Mouse (Mus musculus): Measurements from ENCODE around the gene Jakmip3. TPM values are rescaled to one million over a fixed set of nuclear protein-coding genes. Genes with fewer than 3 reads are reported as not detected.

Jakmip3 gene
- polyA plus RNA-seq, 1 experiment from 2014 or later = 1.2 TPM

DNA sequence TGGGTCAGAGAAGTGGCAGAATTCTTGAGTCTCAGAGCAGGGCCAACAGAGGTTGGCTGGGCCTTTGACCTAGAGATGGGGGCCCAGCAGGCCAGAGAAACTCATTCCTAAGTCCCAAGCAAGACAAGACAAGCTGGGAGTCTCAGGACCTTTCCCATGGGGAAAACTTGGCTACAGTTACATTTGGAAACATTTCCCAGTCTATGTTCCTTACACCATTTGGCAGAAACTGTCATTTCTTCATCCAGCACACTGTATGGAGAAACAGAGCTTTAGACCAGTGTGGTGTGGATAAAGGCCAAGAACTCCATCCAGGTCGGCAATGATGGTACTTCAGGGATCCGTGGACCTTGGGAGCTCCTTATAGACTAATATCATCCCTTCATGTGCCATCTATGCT, 71.1 kb downstream of the Jakmip3 start:
- Histone ChIP-seq H3K27me3 (no peaks in the 10 kb centered on the region), H3K9ac (replicated peaks) (no peak overlapping the region), H3K36me3 (no peaks in the 10 kb centered on the region), H3K4me1 (replicated peaks) (no peaks in the 10 kb centered on the region), H3K9me3 (no peaks in the 10 kb centered on the region), H3K4me2 (replicated peaks) (no peak overlapping the region), H3K27ac (no peak overlapping the region), H3K4me3 (replicated peaks) (no peak overlapping the region)
- no peak for ATAC-seq
- WGBS = 88% methylated on average over 2 of the region's 2 CpGs

- no peak for ATAC-seq
- WGBS = 79% methylated on average over 6 of the region's 6 CpGs
- Histone ChIP-seq H3K4me2 (replicated peaks) (no peak overlapping the region), H3K4me1 (replicated peaks) (peaks cover 8% of the 10 kb centered on the region; the same call in 1 of the 2 replicates), H3K27ac (no peak overlapping the region), H3K27me3 (no peaks in the 10 kb centered on the region), H3K4me3 (replicated peaks) (no peak overlapping the region), H3K36me3 (no peaks in the 10 kb centered on the region), H3K9me3 (no peaks in the 10 kb centered on the region), H3K9ac (replicated peaks) (no peak overlapping the region)
These were observed 72.3 kb downstream of the Jakmip3 start for GRCm38 (mm10) chr7:139012767-139013369.

GRCm38 (mm10) chr7:139015143-139015542, 74.6 kb downstream of the Jakmip3 start:
- ATAC-seq = no peak
- Histone ChIP-seq H3K4me1 (replicated peaks) (peaks cover 8% of the 10 kb centered on the region; the same call in 1 of the 2 replicates), H3K4me2 (replicated peaks) (no peak overlapping the region), H3K27me3 (no peaks in the 10 kb centered on the region), H3K36me3 (no peaks in the 10 kb centered on the region), H3K9ac (replicated peaks) (no peak overlapping the region), H3K27ac (no peak overlapping the region), H3K9me3 (no peaks in the 10 kb centered on the region), H3K4me3 (replicated peaks) (no peak overlapping the region)
- WGBS = 83% methylated on average over 6 of the region's 6 CpGs

GRCm38 (mm10) chr7:139016288-139016687, 75.8 kb downstream of the Jakmip3 start:
- no peak overlapping the region for H3K9ac ChIP-seq (replicated peaks)
- peaks cover 13% of the 10 kb centered on the region for H3K4me1 ChIP-seq (replicated peaks)
- 45% methylated on average over 11 of the region's 11 CpGs for WGBS
- H3K27ac ChIP-seq = no peak overlapping the region
- no peak for ATAC-seq
- no peaks in the 10 kb centered on the region for H3K27me3 ChIP-seq
- H3K4me2 ChIP-seq (replicated peaks) = no peak overlapping the region
- no peak overlapping the region for H3K4me3 ChIP-seq (replicated peaks)
- no peaks in the 10 kb centered on the region for H3K9me3 ChIP-seq
- H3K36me3 ChIP-seq = no peaks in the 10 kb centered on the region

GRCm38 (mm10) chr7:139017249-139017903, 76.8 kb downstream of the Jakmip3 start:
- peaks cover 13% of the 10 kb centered on the region for H3K4me1 ChIP-seq (replicated peaks)
- no peak overlapping the region for H3K9ac ChIP-seq (replicated peaks)
- no peak overlapping the region for H3K4me2 ChIP-seq (replicated peaks)
- no peak overlapping the region for H3K4me3 ChIP-seq (replicated peaks)
- H3K27me3 ChIP-seq = no peaks in the 10 kb centered on the region
- no peak overlapping the region for H3K27ac ChIP-seq
- 61% methylated on average over 15 of the region's 15 CpGs for WGBS
- H3K36me3 ChIP-seq = no peaks in the 10 kb centered on the region
- peak; percentile 34; the same call in 1 of the 2 replicates for ATAC-seq
- no peaks in the 10 kb centered on the region for H3K9me3 ChIP-seq

GRCm38 (mm10) chr7:139020884-139021283, 80.4 kb downstream of the Jakmip3 start:
- no peaks in the 10 kb centered on the region for H3K36me3 ChIP-seq
- WGBS = 12% methylated on average over 18 of the region's 20 CpGs
- peaks cover 13% of the 10 kb centered on the region for H3K4me1 ChIP-seq (replicated peaks)
- no peak for ATAC-seq
- H3K9ac ChIP-seq (replicated peaks) = no peak overlapping the region
- H3K9me3 ChIP-seq = no peaks in the 10 kb centered on the region
- H3K4me3 ChIP-seq (replicated peaks) = no peak overlapping the region
- H3K4me2 ChIP-seq (replicated peaks) = peak overlapping the region; percentile 27
- H3K27ac ChIP-seq = no peak overlapping the region
- no peaks in the 10 kb centered on the region for H3K27me3 ChIP-seq

DNA sequence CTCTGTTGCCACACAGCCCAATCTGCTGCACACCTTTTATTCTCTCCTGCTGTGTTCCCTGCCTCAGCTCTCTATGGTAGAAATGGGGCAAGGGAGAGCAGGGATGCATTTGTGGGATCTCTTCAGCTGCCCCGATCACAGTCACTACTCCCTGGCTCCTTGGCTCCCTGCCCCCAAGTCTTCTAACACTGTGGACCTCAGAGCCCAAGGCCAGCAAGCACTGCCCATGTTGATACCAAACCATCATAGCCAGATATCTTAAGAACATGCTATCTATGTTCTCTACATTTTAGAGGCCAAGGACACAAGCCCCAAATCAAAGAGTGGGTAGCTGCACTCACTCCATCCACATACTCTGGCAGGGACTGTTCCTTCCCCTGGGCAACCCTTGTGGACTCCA, 80.8 kb downstream of the Jakmip3 start:
- Histone ChIP-seq H3K4me2 (replicated peaks) (peak overlapping the region; percentile 27; the same call in 1 of the 2 replicates), H3K4me1 (replicated peaks) (peaks cover 13% of the 10 kb centered on the region), H3K9me3 (no peaks in the 10 kb centered on the region), H3K36me3 (no peaks in the 10 kb centered on the region), H3K4me3 (replicated peaks) (no peak overlapping the region), H3K27me3 (no peaks in the 10 kb centered on the region), H3K27ac (no peak overlapping the region), H3K9ac (replicated peaks) (no peak overlapping the region)
- WGBS = 72% methylated on average over 1 of the region's 1 CpGs
- no peak for ATAC-seq

GRCm38 (mm10) chr7:139027136-139027535, 86.6 kb downstream of the Jakmip3 start:
- no peak overlapping the region for H3K4me3 ChIP-seq (replicated peaks)
- no peak overlapping the region for H3K27ac ChIP-seq
- no peak overlapping the region for H3K4me2 ChIP-seq (replicated peaks)
- no peaks in the 10 kb centered on the region for H3K4me1 ChIP-seq (replicated peaks)
- WGBS = 67% methylated on average over 5 of the region's 5 CpGs
- no peak overlapping the region for H3K9ac ChIP-seq (replicated peaks)
- H3K36me3 ChIP-seq = no peaks in the 10 kb centered on the region
- H3K9me3 ChIP-seq = no peaks in the 10 kb centered on the region
- ATAC-seq = no peak
- no peaks in the 10 kb centered on the region for H3K27me3 ChIP-seq

DNA sequence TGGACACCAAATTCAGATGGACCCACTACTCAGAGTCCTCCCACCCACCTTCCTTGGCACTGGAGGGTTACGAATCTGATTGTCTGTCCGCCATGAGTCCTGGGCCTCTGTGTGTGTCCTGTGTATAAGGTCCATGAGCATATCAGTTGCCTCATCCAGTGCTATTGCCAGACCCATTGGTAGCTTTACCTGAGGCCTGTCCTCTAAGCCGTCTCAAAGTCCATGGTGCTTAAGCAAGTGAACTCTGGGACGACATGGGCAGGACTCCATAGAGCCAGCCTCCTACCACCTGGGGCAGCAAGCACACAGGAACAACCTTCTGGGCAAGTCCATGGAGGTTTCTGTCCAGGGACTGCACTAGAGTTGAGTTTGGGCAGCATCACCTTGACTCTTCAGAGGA, 90.7 kb downstream of the Jakmip3 start:
- no peak for ATAC-seq
- WGBS = 95% methylated on average over 4 of the region's 4 CpGs
- Histone ChIP-seq H3K27me3 (no peaks in the 10 kb centered on the region), H3K4me3 (replicated peaks) (no peak overlapping the region), H3K4me1 (replicated peaks) (no peaks in the 10 kb centered on the region), H3K4me2 (replicated peaks) (no peak overlapping the region), H3K9ac (replicated peaks) (no peak overlapping the region), H3K27ac (no peak overlapping the region), H3K36me3 (no peaks in the 10 kb centered on the region), H3K9me3 (no peaks in the 10 kb centered on the region)

DNA sequence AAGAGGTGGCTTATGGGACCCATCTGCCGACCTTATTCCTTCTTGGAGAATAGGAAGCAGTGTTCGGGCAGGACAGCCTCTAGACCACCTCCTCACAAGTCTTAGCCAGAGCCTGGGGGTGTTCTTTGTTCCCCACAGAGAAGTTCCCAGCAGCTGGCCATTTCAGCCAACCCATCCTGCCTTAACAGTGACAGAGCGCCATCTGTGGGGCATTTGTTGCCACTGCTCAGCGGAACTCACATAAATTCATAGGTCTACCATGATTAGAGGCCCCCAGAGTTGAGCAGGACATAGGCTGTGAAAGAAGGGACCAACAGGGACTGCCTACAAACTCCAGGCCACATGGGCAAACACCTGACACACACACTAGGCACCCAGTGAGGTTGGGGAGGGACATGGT, 122.9 kb downstream of the Jakmip3 start:
- Histone ChIP-seq H3K4me2 (replicated peaks) (no peak overlapping the region), H3K27ac (no peak overlapping the region), H3K27me3 (no peaks in the 10 kb centered on the region), H3K4me1 (replicated peaks) (no peaks in the 10 kb centered on the region), H3K4me3 (replicated peaks) (no peak overlapping the region), H3K36me3 (no peaks in the 10 kb centered on the region), H3K9me3 (no peaks in the 10 kb centered on the region), H3K9ac (replicated peaks) (no peak overlapping the region)
- no peak for ATAC-seq
- 46% methylated on average over 4 of the region's 4 CpGs for WGBS

DNA sequence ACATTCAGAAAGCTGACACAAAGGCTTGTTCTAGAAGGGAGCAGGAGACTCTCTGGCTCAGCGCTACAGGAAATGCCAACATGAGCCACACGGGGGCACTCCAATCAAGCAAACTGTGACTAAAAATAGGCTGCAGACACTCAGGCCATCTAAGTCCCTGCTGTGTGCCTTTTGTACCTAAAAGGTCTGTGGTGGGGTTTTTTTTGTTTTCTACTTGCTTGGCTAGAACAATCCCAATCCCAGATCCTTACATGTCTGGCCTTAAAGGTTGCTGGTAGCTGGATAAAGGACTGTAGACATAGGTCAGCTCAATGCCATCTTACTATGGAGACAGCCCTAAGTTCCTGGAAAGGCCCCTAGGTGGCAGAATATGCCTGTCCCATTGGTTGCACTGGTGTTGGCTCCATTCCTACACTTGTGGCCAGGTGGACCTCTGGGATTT, 127.7 kb downstream of the Jakmip3 start:
- no peaks in the 10 kb centered on the region for H3K4me1 ChIP-seq (replicated peaks)
- H3K4me3 ChIP-seq (replicated peaks) = no peak overlapping the region
- peak; percentile 88 for ATAC-seq
- no peaks in the 10 kb centered on the region for H3K27me3 ChIP-seq
- H3K27ac ChIP-seq = no peak overlapping the region
- H3K36me3 ChIP-seq = no peaks in the 10 kb centered on the region
- WGBS = 0% methylated on average over 2 of the region's 2 CpGs
- H3K4me2 ChIP-seq (replicated peaks) = no peak overlapping the region
- H3K9me3 ChIP-seq = no peaks in the 10 kb centered on the region
- no peak overlapping the region for H3K9ac ChIP-seq (replicated peaks)

DNA sequence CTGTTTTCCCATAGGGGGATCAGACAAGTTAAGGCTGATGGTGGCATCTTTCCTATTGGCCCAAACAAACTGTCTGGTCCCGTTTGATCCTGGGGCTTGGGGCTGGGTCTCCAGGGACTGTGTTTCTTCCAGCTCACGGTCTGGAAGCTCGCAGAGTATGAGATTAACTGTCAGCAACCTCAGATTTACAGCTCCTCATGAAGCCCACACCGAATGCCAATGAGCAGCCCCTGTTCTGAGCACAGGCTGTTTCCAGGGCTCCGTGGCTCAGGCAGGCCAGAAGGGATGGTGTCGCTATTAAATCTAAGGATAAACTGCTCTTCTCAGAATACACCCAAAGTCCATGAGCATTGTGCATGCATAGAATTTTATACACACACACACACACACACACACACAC, 133.7 kb downstream of the Jakmip3 start:
- 0 out of 2 replicates have a peak, but pooled peaks have one; percentile 40 for ATAC-seq
- H3K9me3 ChIP-seq = no peaks in the 10 kb centered on the region
- no peak overlapping the region for H3K4me2 ChIP-seq (replicated peaks)
- H3K27me3 ChIP-seq = no peaks in the 10 kb centered on the region
- no peak overlapping the region for H3K4me3 ChIP-seq (replicated peaks)
- WGBS = 21% methylated on average over 6 of the region's 6 CpGs
- peak overlapping the region; percentile 67 for H3K27ac ChIP-seq
- H3K36me3 ChIP-seq = no peaks in the 10 kb centered on the region
- H3K9ac ChIP-seq (replicated peaks) = no peak overlapping the region
- peaks cover 54% of the 10 kb centered on the region for H3K4me1 ChIP-seq (replicated peaks)

Measured in midbrain, embryonic 13.5 days (tissue).